9 mouse cellular contexts compared by ENCODE assay signal in genomic region chr8:99415076-99415965, GRCm38 (mm10). TPM values are rescaled to one million over a fixed set of nuclear protein-coding genes. Genes with fewer than 3 reads are reported as not detected.
DNase-seq lines count a peak whose midpoint lies in the region; ATAC-seq and TF ChIP-seq lines count a peak whose summit lies in the region.
"Had no signal": no experiment of that assay in that cellular context is flagged by ENCODE, and none has a peak within 500 bp of the region (broad histone marks: within the 10 kb centered on the region; RNA-seq: fewer than 3 reads in every experiment).

No protein-coding gene starts in this region.

- no peaks in the 10 kb centered on the region for H3K36me3 ChIP-seq in kidney, postnatal 0 days (ENCODE audit: insufficient read depth, low read length)

- under 1% methylated on average over 48 of the region's 48 CpGs for WGBS in kidney, postnatal 0 days

- peak overlapping the region; percentile 59 for H3K4me2 ChIP-seq in kidney, postnatal 0 days (ENCODE audit: low read length)

- H3K27me3 ChIP-seq in kidney, postnatal 0 days (ENCODE audit: insufficient read depth, low read length), result peaks cover 30% of the 10 kb centered on the region

- ATAC-seq in kidney, postnatal 0 days (replicated peaks; ENCODE audit: low FRiP score, low read depth), result no peak
- no peak for ATAC-seq in megakaryocyte-erythroid progenitor cell, adult 5-6 weeks (replicated peaks; ENCODE audit: low FRiP score, low TSS enrichment, poor library complexity, severe bottlenecking)

- no peaks in the 10 kb centered on the region for H3K9me3 ChIP-seq in kidney, postnatal 0 days (replicated peaks; ENCODE audit: low read length)

- no peak for DNase-seq in kidney, postnatal 0 days (ENCODE audit: low spot score)
- no peak for DNase-seq in kidney, postnatal 36 days
- peak; percentile 83 to 85 for DNase-seq in cerebellum, postnatal 10 days
- peak; percentile 29 to 39 for DNase-seq in frontal cortex, postnatal 25 days (ENCODE audit: low spot score in 2 of 2)
- peak; percentile 49 to 53 for DNase-seq in layer of hippocampus, postnatal 25 days (ENCODE audit: extremely low spot score in 1 of 2, low spot score in 1 of 2)
- DNase-seq in neural tube, embryonic 10.5 days (ENCODE audit: extremely low spot score, low spot score), result peak; percentile 49
- DNase-seq in spleen, adult 12 weeks (ENCODE audit: low spot score), result no peak

- H3K9ac ChIP-seq in kidney, postnatal 0 days (ENCODE audit: low read depth, low read length), result no peak overlapping the region

- no peak for TF ChIP-seq CTCF in kidney, postnatal 0 days (IDR thresholded peaks at IDR 0.05; ENCODE audit: low read depth)

- H3K27ac ChIP-seq in kidney, postnatal 0 days, result no peak overlapping the region

- H3K4me1 ChIP-seq in kidney, postnatal 0 days (replicated peaks; ENCODE audit: insufficient read depth, low read length), result no peaks in the 10 kb centered on the region

- peak overlapping the region; percentile 32 for H3K4me3 ChIP-seq in kidney, postnatal 0 days (replicated peaks; ENCODE audit: low read depth, low read length)

RNA-seq across cellular contexts. Expression of gene Cdh8, which starts 0.9 kb away (rescaled TPM):
- polyA plus RNA-seq in kidney, postnatal 0 days (2015; fragmentation: Nextera tagmentation; extraction: Ambion mirVana), result 0.14 and 0.18 TPM in 2 replicates
- total RNA-seq in layer of hippocampus, postnatal 25 days (2021), result 10 to 100 TPM; 81.0 to 93.5 TPM
- not detected in 2 replicates for total RNA-seq in megakaryocyte-erythroid progenitor cell, adult 5-6 weeks (2014; fragmentation: Nextera tagmentation)
- not detected in 2 replicates for total RNA-seq in megakaryocyte-erythroid progenitor cell, adult 5-6 weeks (2017)
- total RNA-seq: MEL had no signal

Comparison
In these comparisons a context has a peak if more than half of its experiments do, and no peak if none do; other contexts are left out.
1. DNase-seq: peak in cerebellum, postnatal 10 days (2 of 2), frontal cortex, postnatal 25 days (2 of 2), layer of hippocampus, postnatal 25 days (2 of 2) and neural tube, embryonic 10.5 days (single experiment); none in kidney, postnatal 0 days (single experiment), kidney, postnatal 36 days (0 of 2) and spleen, adult 12 weeks (single experiment).
2. RNA of gene Cdh8, which starts 0.9 kb away (total RNA-seq): 81.0 to 93.5 TPM in layer of hippocampus, postnatal 25 days; not detected in megakaryocyte-erythroid progenitor cell, adult 5-6 weeks; every median in the first group is over 10 times any median in the second.